Mouse (Mus musculus) cerebellum, postnatal 10 days (tissue): ENCODE data around the gene Gmds.

Experiments used
- DNase-seq, 2 experiments: peaks; one replicate each; pipeline ENCODE4 v3.0.0; 2021; ENCODE audit warnings: mixed read lengths in 2 of 2

Gene Gmds

GRCm38 (mm10) chr13:31873269-31873668 lies 465.3 kb downstream of the Gmds start:
- DNase-seq, result peak; percentile 12

GRCm38 (mm10) chr13:31864786-31865185 lies 473.8 kb downstream of the Gmds start:
- no peak for DNase-seq

GRCm38 (mm10) chr13:31863461-31863860 lies 475.1 kb downstream of the Gmds start:
- DNase-seq, result no peak

GRCm38 (mm10) chr13:31860200-31860599 lies 478.3 kb downstream of the Gmds start:
- no peak for DNase-seq

GRCm38 (mm10) chr13:31854000-31854399 lies 484.5 kb downstream of the Gmds start:
- no peak for DNase-seq

GRCm38 (mm10) chr13:31853564-31853963 lies 485.0 kb downstream of the Gmds start:
- no peak for DNase-seq

- DNase-seq, result no peak
Measured at GRCm38 (mm10) chr13:31849258-31849971, 489.1 kb downstream of the Gmds start.

- DNase-seq, result no peak
Measured at GRCm38 (mm10) chr13:31835802-31836201, 502.7 kb downstream of the Gmds start.

- no peak for DNase-seq
Measured at GRCm38 (mm10) chr13:31830332-31830731, 508.2 kb downstream of the Gmds start.

GRCm38 (mm10) chr13:31828446-31828845 lies 510.1 kb downstream of the Gmds start:
- DNase-seq, result no peak

GRCm38 (mm10) chr13:31827820-31828332 lies 510.7 kb downstream of the Gmds start:
- no peak for DNase-seq

GRCm38 (mm10) chr13:31827160-31827559 lies 511.4 kb downstream of the Gmds start:
- DNase-seq, result no peak

- no peak for DNase-seq
Measured at GRCm38 (mm10) chr13:31825180-31825579, 513.4 kb downstream of the Gmds start.

- DNase-seq, result no peak
Measured at GRCm38 (mm10) chr13:31823316-31823715, 515.2 kb downstream of the Gmds start.

- no peak for DNase-seq
Measured at GRCm38 (mm10) chr13:31821050-31821449, 517.5 kb downstream of the Gmds start.

GRCm38 (mm10) chr13:31820587-31821017 lies 517.9 kb downstream of the Gmds start:
- DNase-seq, result peak; percentile 54

- no peak for DNase-seq
Measured at GRCm38 (mm10) chr13:31819664-31820405, 518.7 kb downstream of the Gmds start.

- no peak for DNase-seq
Measured at GRCm38 (mm10) chr13:31818337-31818736, 520.2 kb downstream of the Gmds start.

GRCm38 (mm10) chr13:31815383-31816003 lies 523.0 kb downstream of the Gmds start:
- no peak for DNase-seq

GRCm38 (mm10) chr13:31812701-31813100 lies 525.8 kb downstream of the Gmds start:
- no peak for DNase-seq

GRCm38 (mm10) chr13:31811542-31812021 lies 527.0 kb downstream of the Gmds start:
- DNase-seq, result no peak

- DNase-seq, result peak; percentile 33 to 38
Measured at GRCm38 (mm10) chr13:31810693-31811541, 527.6 kb downstream of the Gmds start.

GRCm38 (mm10) chr13:31810375-31810692 lies 528.2 kb downstream of the Gmds start:
- DNase-seq, result no peak
